Mouse (Mus musculus): ENCODE data around the gene Siglec1.

The Siglec1 gene

GRCm38 (mm10) chr2:131025230-131025629, 61.3 kb downstream of the Siglec1 start:
- in situ Hi-C loops (cut with MboI, MseI): no loop called here
